Mouse (Mus musculus): ENCODE data around the gene Gpank1.

Gene Gpank1

GRCm38 (mm10) chr17:35131500-35132173 lies 10.4 kb downstream of the Gpank1 start, which contains the start of gene Apom:
Gene Apom, minus strand, starts transcription at chr17:35132050.
- DNase-seq (ENCODE audit: low spot score in 2 of 2): no peak

GRCm38 (mm10) chr17:35132174-35132560 lies 10.9 kb downstream of the Gpank1 start:
- DNase-seq (ENCODE audit: low spot score in 2 of 2): no peak

GRCm38 (mm10) chr17:35133517-35133916 lies 12.3 kb downstream of the Gpank1 start:
- no peak for DNase-seq (ENCODE audit: low spot score in 2 of 2)

- DNase-seq (ENCODE audit: low spot score in 2 of 2): peak; percentile 95 to 96
Measured at GRCm38 (mm10) chr17:35134801-35135590, 13.7 kb downstream of the Gpank1 start, which contains the start of gene Bag6. Gene Bag6, plus strand, starts transcription at chr17:35135178.

- DNase-seq (ENCODE audit: low spot score in 2 of 2): no peak
Measured at GRCm38 (mm10) chr17:35135591-35136320, 14.5 kb downstream of the Gpank1 start.

- DNase-seq (ENCODE audit: low spot score in 2 of 2): no peak
Measured at GRCm38 (mm10) chr17:35139269-35139668, 18.0 kb downstream of the Gpank1 start.

- DNase-seq (ENCODE audit: low spot score in 2 of 2): no peak
Measured at GRCm38 (mm10) chr17:35140490-35140996, 19.3 kb downstream of the Gpank1 start.

GRCm38 (mm10) chr17:35141971-35142370 lies 20.7 kb downstream of the Gpank1 start:
- no peak for DNase-seq (ENCODE audit: low spot score in 2 of 2)

- DNase-seq (ENCODE audit: low spot score in 2 of 2): no peak
Measured at GRCm38 (mm10) chr17:35146139-35146538, 24.9 kb downstream of the Gpank1 start.

- no peak for DNase-seq (ENCODE audit: low spot score in 2 of 2)
Measured at GRCm38 (mm10) chr17:35147348-35147747, 26.1 kb downstream of the Gpank1 start.

GRCm38 (mm10) chr17:35147922-35148639 lies 26.8 kb downstream of the Gpank1 start:
- DNase-seq (ENCODE audit: low spot score in 2 of 2): no peak

- no peak for DNase-seq (ENCODE audit: low spot score in 2 of 2)
Measured at GRCm38 (mm10) chr17:35152121-35152520, 30.9 kb downstream of the Gpank1 start.

GRCm38 (mm10) chr17:35153077-35153476 lies 31.8 kb downstream of the Gpank1 start:
- no peak for DNase-seq (ENCODE audit: low spot score in 2 of 2)

- no peak for DNase-seq (ENCODE audit: low spot score in 2 of 2)
Measured at GRCm38 (mm10) chr17:35153931-35154330, 32.7 kb downstream of the Gpank1 start.

- DNase-seq (ENCODE audit: low spot score in 2 of 2): no peak
Measured at GRCm38 (mm10) chr17:35154616-35155015, 33.4 kb downstream of the Gpank1 start.

- no peak for DNase-seq (ENCODE audit: low spot score in 2 of 2)
Measured at GRCm38 (mm10) chr17:35155451-35155850, 34.2 kb downstream of the Gpank1 start.

- no peak for DNase-seq (ENCODE audit: low spot score in 2 of 2)
Measured at GRCm38 (mm10) chr17:35156461-35157200, 35.4 kb downstream of the Gpank1 start.

- no peak for DNase-seq (ENCODE audit: low spot score in 2 of 2)
Measured at GRCm38 (mm10) chr17:35157254-35157653, 36.0 kb downstream of the Gpank1 start.

- no peak for DNase-seq (ENCODE audit: low spot score in 2 of 2)
Measured at GRCm38 (mm10) chr17:35157661-35158175, 36.5 kb downstream of the Gpank1 start.

- no peak for DNase-seq (ENCODE audit: low spot score in 2 of 2)
Measured at GRCm38 (mm10) chr17:35158850-35159593, 37.8 kb downstream of the Gpank1 start.
